Mouse (Mus musculus) heart, embryonic 14.5 days (tissue): ENCODE measurements around the gene Gm10643. TPM values are rescaled to one million over a fixed set of nuclear protein-coding genes. Genes with fewer than 3 reads are reported as not detected.

Experiments
- ATAC-seq: fragments of 200-750 bp; cut with Nextera tagmentation; 2 replicates; pipeline ENCODE4 v1.8.0; 2017; ENCODE audit warnings: low read depth, moderate TSS enrichment; ENCODE audit not compliant: insufficient number of reproducible peaks, insufficient read depth, low FRiP score
- H3K27ac ChIP-seq, 2 experiments: fragments of 200-500 bp in 1 of 2; fragments of 300-500 bp in 1 of 2; sonication (generic) in 1 of 2; replicated peaks in 1 of 2; 2 replicates each; pipeline ENCODE4 v1.5.1; 2012 to 2014; ENCODE audit warnings: low read depth in 2 of 2, low read length in 2 of 2, control low read depth in 1 of 2, mild to moderate bottlenecking in 1 of 2, mixed read lengths in 1 of 2; ENCODE audit not compliant: control insufficient read depth in 1 of 2, insufficient read depth in 1 of 2
- H3K27me3 ChIP-seq: fragments of 300-500 bp; sonication (generic); 2 replicates; pipeline ENCODE4 v1.6.1; 2014; ENCODE audit warnings: mild to moderate bottlenecking, low read length, control low read depth; ENCODE audit not compliant: control insufficient read depth, insufficient read depth
- H3K36me3 ChIP-seq: fragments of 300-500 bp; sonication (generic); 2 replicates; pipeline ENCODE4 v1.6.1; 2014; ENCODE audit warnings: mild to moderate bottlenecking, control low read depth, low read length, mixed read lengths; ENCODE audit not compliant: control insufficient read depth, insufficient read depth
- H3K4me1 ChIP-seq, 2 experiments: fragments of 200-500 bp in 1 of 2; fragments of 300-500 bp in 1 of 2; sonication (generic) in 1 of 2; 2 replicates each; pipeline ENCODE4 v1.6.1; 2012 to 2014; ENCODE audit warnings: low read length in 2 of 2, control low read depth in 1 of 2, mixed read lengths in 1 of 2; ENCODE audit not compliant: control insufficient read depth in 2 of 2, insufficient read depth in 2 of 2
- H3K4me2 ChIP-seq: fragments of 300-500 bp; sonication (generic); 2 replicates; pipeline ENCODE4 v1.6.1; 2014; ENCODE audit warnings: mild to moderate bottlenecking, low read length
- H3K4me3 ChIP-seq, 2 experiments: fragments of 200-500 bp in 1 of 2; fragments of 300-500 bp in 1 of 2; sonication (generic) in 1 of 2; 2 replicates each; pipeline ENCODE4 v1.5.1; 2012 to 2014; ENCODE audit warnings: low read length in 2 of 2, mild to moderate bottlenecking in 2 of 2, control low read depth in 1 of 2, low read depth in 1 of 2, moderate library complexity in 1 of 2; ENCODE audit not compliant: control insufficient read depth in 1 of 2, insufficient read depth in 1 of 2
- H3K9ac ChIP-seq: fragments of 300-500 bp; sonication (generic); 2 replicates; pipeline ENCODE4 v1.6.1; 2014; ENCODE audit warnings: mild to moderate bottlenecking, low read length
- H3K9me3 ChIP-seq: fragments of 300-500 bp; sonication (generic); 2 replicates; pipeline ENCODE4 v1.6.1; 2016; ENCODE audit warnings: low read length, control low read depth; ENCODE audit not compliant: control insufficient read depth
- WGBS: fragments of 180-500 bp; shearing (Covaris S2); extraction: QIAGEN DNeasy Blood & Tissue Kit; methylation state at CpG from one replicate; pipeline ENCODE4 v1.1.7; 2014; 5-methylcytosine and 5-hydroxymethylcytosine counted together
- polyA plus RNA-seq: library from polyadenylated mRNA; unstranded; fragments of >200 nt; fragmentation: Nextera tagmentation; extraction: Ambion mirVana; gene quantifications from 2 replicates; pipeline ENCODE4 v1.2.1, GENCODE M21; 2014

Gm10643 gene
- polyA plus RNA-seq, 1 experiment from 2014 or later = 1.6 TPM

- no peaks in the 10 kb centered on the region for H3K36me3 ChIP-seq
- 0 out of 2 replicates have a peak, but pooled peaks cover 5% of the 10 kb centered on the region for H3K9me3 ChIP-seq
- ATAC-seq = no peak
- H3K9ac ChIP-seq = no peak overlapping the region
- no peaks in the 10 kb centered on the region for H3K27me3 ChIP-seq
- no peak overlapping the region for H3K4me3 ChIP-seq
- H3K4me2 ChIP-seq = no peak overlapping the region
- peaks cover 8 to 9% of the 10 kb centered on the region in 2 experiments for H3K4me1 ChIP-seq
- WGBS = 82% methylated on average over 5 of the region's 5 CpGs
- H3K27ac ChIP-seq = no peak overlapping the region
Measured at GRCm38 (mm10) chr8:84053229-84053628, 11.7 kb downstream of the Gm10643 start.

GRCm38 (mm10) chr8:84052746-84053145 lies 12.2 kb downstream of the Gm10643 start:
- H3K4me1 ChIP-seq = peaks cover 8 to 9% of the 10 kb centered on the region in 2 experiments
- peak overlapping the region in 1 of 2 experiments; percentile 22; a peak in 1 of 4 replicates for H3K27ac ChIP-seq
- no peak overlapping the region for H3K4me2 ChIP-seq
- 24% methylated on average over 3 of the region's 3 CpGs for WGBS
- H3K27me3 ChIP-seq = no peaks in the 10 kb centered on the region
- peak; percentile 64 for ATAC-seq
- H3K9me3 ChIP-seq = 0 out of 2 replicates have a peak, but pooled peaks cover 5% of the 10 kb centered on the region
- H3K4me3 ChIP-seq = no peak overlapping the region
- no peaks in the 10 kb centered on the region for H3K36me3 ChIP-seq
- H3K9ac ChIP-seq = no peak overlapping the region

GRCm38 (mm10) chr8:84048171-84048570 lies 16.8 kb downstream of the Gm10643 start:
- Histone ChIP-seq H3K27me3 (peaks cover 22% of the 10 kb centered on the region), H3K4me2 (no peak overlapping the region), H3K36me3 (no peaks in the 10 kb centered on the region), H3K4me3 (no peak overlapping the region), H3K9me3 (0 out of 2 replicates have a peak, but pooled peaks cover 2% of the 10 kb centered on the region), H3K4me1 (peaks cover 8 to 13% of the 10 kb centered on the region in 2 experiments), H3K9ac (no peak overlapping the region), H3K27ac (no peak overlapping the region)
- ATAC-seq = no peak
- WGBS = 72% methylated on average over 5 of the region's 5 CpGs

- no peaks in the 10 kb centered on the region for H3K36me3 ChIP-seq
- H3K4me1 ChIP-seq = peaks cover 10 to 16% of the 10 kb centered on the region in 2 experiments; a peak in 3 of 4 replicates
- H3K4me3 ChIP-seq = no peak overlapping the region
- no peak overlapping the region for H3K27ac ChIP-seq
- H3K27me3 ChIP-seq = peaks cover 31% of the 10 kb centered on the region
- ATAC-seq = no peak
- no peaks in the 10 kb centered on the region for H3K9me3 ChIP-seq
- H3K9ac ChIP-seq = no peak overlapping the region
- no peak overlapping the region for H3K4me2 ChIP-seq
- 75% methylated on average over 3 of the region's 3 CpGs for WGBS
Measured at GRCm38 (mm10) chr8:84046505-84046904, 18.4 kb downstream of the Gm10643 start.

GRCm38 (mm10) chr8:84044900-84045299 lies 20.0 kb downstream of the Gm10643 start, which contains the start of gene Rln3:
Rln3 (minus strand) TSS chr8:84045000.
- Histone ChIP-seq H3K27ac (no peak within 1 kb of the TSS), H3K4me2 (peak within 1 kb of the TSS; percentile 47), H3K9me3 (no peaks in the 10 kb centered on the region), H3K36me3 (no peaks in the 10 kb centered on the region), H3K4me1 (peaks cover 8 to 16% of the 10 kb centered on the region in 2 experiments; a peak in 3 of 4 replicates), H3K4me3 (peak within 1 kb of the TSS in 1 of 2 experiments; percentile 12; a peak in 2 of 4 replicates), H3K27me3 (peaks cover 31% of the 10 kb centered on the region), H3K9ac (no peak within 1 kb of the TSS)
- ATAC-seq = no peak
- 5% methylated on average over 9 of the region's 9 CpGs for WGBS

- Histone ChIP-seq H3K9me3 (no peaks in the 10 kb centered on the region), H3K4me3 (peak overlapping the region in 1 of 2 experiments; percentile 12; a peak in 2 of 4 replicates), H3K9ac (no peak overlapping the region), H3K4me1 (peaks cover 11 to 16% of the 10 kb centered on the region in 2 experiments; a peak in 3 of 4 replicates), H3K27me3 (peaks cover 31% of the 10 kb centered on the region), H3K4me2 (0 out of 2 replicates have a peak overlapping the region, but pooled peaks have one; percentile 47), H3K36me3 (no peaks in the 10 kb centered on the region), H3K27ac (no peak overlapping the region)
- WGBS = 4% methylated on average over 7 of the region's 7 CpGs
- no peak for ATAC-seq
Measured at GRCm38 (mm10) chr8:84044103-84044502, 20.8 kb downstream of the Gm10643 start.

- no peaks in the 10 kb centered on the region for H3K36me3 ChIP-seq
- ATAC-seq = no peak
- H3K27me3 ChIP-seq = peaks cover 31% of the 10 kb centered on the region
- H3K27ac ChIP-seq = no peak overlapping the region
- H3K4me1 ChIP-seq = peaks cover 11 to 16% of the 10 kb centered on the region in 2 experiments; a peak in 3 of 4 replicates
- H3K4me3 ChIP-seq = peak overlapping the region; percentile 44 to 56; a peak in 3 of 4 replicates
- no peaks in the 10 kb centered on the region for H3K9me3 ChIP-seq
- 33% methylated on average over 12 of the region's 12 CpGs for WGBS
- peak overlapping the region; percentile 66 for H3K9ac ChIP-seq
- H3K4me2 ChIP-seq = peak overlapping the region; percentile 79
Measured at GRCm38 (mm10) chr8:84042948-84043342, 22.0 kb downstream of the Gm10643 start.
